Mouse (Mus musculus): ENCODE measurements at regions not wholly inside any gene's neighbourhood (a gene's known extent, or its start where the extent isn't known, plus 50 kb on each side); places are given as distances from the start of the nearest gene placed in this dataset.
"Not testable (repeated sequence)": the region's sequence is repeated elsewhere in the genome, so short reads cannot be mapped to it uniquely, and the experiment has no call there.

GRCm38 (mm10) chr1:5232847-5233245 lies 425.2 kb downstream of the Gm37988 start:
- TF ChIP-seq JUND (conservative IDR thresholded peaks at IDR 0.05; ENCODE audit: low read depth, low read length) (no peak), IRF4 (IDR thresholded peaks at IDR 0.05; ENCODE audit: low read depth, low read length) (peak; percentile 81), E2F4 (IDR thresholded peaks at IDR 0.05; ENCODE audit: insufficient replicate concordance, low read depth, low read length) (no peak), NRF1 (IDR thresholded peaks at IDR 0.05; ENCODE audit: low read depth, low read length) (no peak), BHLHE40 (IDR thresholded peaks at IDR 0.05; ENCODE audit: low read depth, low read length) (no peak), EP300 (IDR thresholded peaks at IDR 0.05; ENCODE audit: low read length) (peak; percentile 28; the same call in 1 of the 2 replicates), MAFK (IDR thresholded peaks at IDR 0.05; ENCODE audit: insufficient replicate concordance, low read length) (no peak), ZC3H11A (IDR thresholded peaks at IDR 0.05; ENCODE audit: low read depth, low read length) (no peak), RAD21 (IDR thresholded peaks at IDR 0.05; ENCODE audit: low read depth, low read length) (no peak), NELFE (IDR thresholded peaks at IDR 0.05; ENCODE audit: low read depth, low read length) (no peak), SIN3A (IDR thresholded peaks at IDR 0.05; ENCODE audit: low read length) (no peak), USF2 (conservative IDR thresholded peaks at IDR 0.05; ENCODE audit: low read depth, low read length) (no peak), SMC3 (IDR thresholded peaks at IDR 0.05; ENCODE audit: low read depth, low read length) (no peak), MXI1 (IDR thresholded peaks at IDR 0.05; ENCODE audit: low read depth, low read length) (no peak), ZMIZ1 (IDR thresholded peaks at IDR 0.05; ENCODE audit: low read depth, low read length) (no peak), PAX5 (IDR thresholded peaks at IDR 0.05; ENCODE audit: low read length) (no peak)
- in situ Hi-C loops (cut with MboI; ENCODE audit: low pct_ligation_motif_present, low pct_unique_long_range_greater_than_20kb, low sequenced_read_pairs): no loop called here
- H3K27me3 ChIP-seq (replicated peaks): no peaks in the 10 kb centered on the region
- dilution Hi-C loops (cut with MboI; ENCODE audit: extremely low pct_ligation_motif_present, extremely low pct_unique_long_range_greater_than_20kb, low sequenced_read_pairs): no loop called here
- no peaks in the 10 kb centered on the region for H3K36me3 ChIP-seq (replicated peaks in 1 of 2; ENCODE audit: control insufficient read depth in 1 of 2, insufficient read depth in 1 of 2, low read length in 1 of 2)
- DNase-seq (ENCODE audit: extremely low read depth): peak; percentile 59
- H3K4me1 ChIP-seq (ENCODE audit: control insufficient read depth in 1 of 2, insufficient read depth in 2 of 2): peaks cover 6 to 37% of the 10 kb centered on the region in 2 experiments; a peak in 3 of 4 replicates
- H3K9me3 ChIP-seq (replicated peaks; ENCODE audit: low read length): no peaks in the 10 kb centered on the region
- no peak overlapping the region for H3K4me3 ChIP-seq (replicated peaks in 1 of 3; ENCODE audit: low read depth in 2 of 3, low read length in 2 of 3, poor library complexity in 1 of 3)
- no peak overlapping the region for H3K9ac ChIP-seq (ENCODE audit: insufficient read depth, low read depth)
- peak overlapping the region; percentile 29; the same call in 1 of the 2 replicates for H3K4me2 ChIP-seq (ENCODE audit: insufficient read depth, low read depth, poor library complexity, severe bottlenecking)
- H3K27ac ChIP-seq (ENCODE audit: insufficient read depth, low read depth): no peak overlapping the region
- no peaks in the 10 kb centered on the region for H3K79me2 ChIP-seq (replicated peaks; ENCODE audit: control insufficient read depth, extremely low read depth, insufficient read depth, poor library complexity, severe bottlenecking)

- in situ Hi-C loops (cut with MboI; ENCODE audit: low pct_ligation_motif_present, low pct_unique_long_range_greater_than_20kb, low sequenced_read_pairs) (no loop called here), dilution Hi-C loops (cut with MboI; ENCODE audit: extremely low pct_ligation_motif_present, extremely low pct_unique_long_range_greater_than_20kb, low sequenced_read_pairs) (no loop called here)
- Histone ChIP-seq H3K4me2 (ENCODE audit: insufficient read depth, low read depth, poor library complexity, severe bottlenecking) (no peak overlapping the region), H3K27me3 (replicated peaks) (no peaks in the 10 kb centered on the region), H3K9ac (ENCODE audit: insufficient read depth, low read depth) (no peak overlapping the region), H3K4me1 (ENCODE audit: control insufficient read depth in 1 of 2, insufficient read depth in 2 of 2) (no peaks in the 10 kb centered on the region), H3K9me3 (replicated peaks; ENCODE audit: low read length) (no peaks in the 10 kb centered on the region), H3K4me3 (replicated peaks in 1 of 3; ENCODE audit: low read depth in 2 of 3, low read length in 2 of 3, poor library complexity in 1 of 3) (no peak overlapping the region), H3K36me3 (replicated peaks in 1 of 2; ENCODE audit: control insufficient read depth in 1 of 2, insufficient read depth in 1 of 2, low read length in 1 of 2) (no peaks in the 10 kb centered on the region), H3K79me2 (replicated peaks; ENCODE audit: control insufficient read depth, extremely low read depth, insufficient read depth, poor library complexity, severe bottlenecking) (no peaks in the 10 kb centered on the region), H3K27ac (ENCODE audit: insufficient read depth, low read depth) (no peak overlapping the region)
- no peak for DNase-seq (ENCODE audit: extremely low read depth)
- TF ChIP-seq CTCF (conservative IDR thresholded peaks at IDR 0.05 in 1 of 2, IDR thresholded peaks at IDR 0.05 in 1 of 2; ENCODE audit: low read depth in 2 of 2, low read length in 2 of 2): no peak
- TF ChIP-seq POLR2AphosphoS2 (IDR thresholded peaks at IDR 0.05; ENCODE audit: low read depth, low read length): no peak
- TF ChIP-seq CHD1 (IDR thresholded peaks at IDR 0.05; ENCODE audit: low read depth, low read length): no peak
- no peak for TF ChIP-seq ELF1 (IDR thresholded peaks at IDR 0.05; ENCODE audit: low read depth, low read length)
- TF ChIP-seq TBP (conservative IDR thresholded peaks at IDR 0.05; ENCODE audit: low read depth, low read length): no peak
- no peak for TF ChIP-seq HCFC1 (IDR thresholded peaks at IDR 0.05; ENCODE audit: low read depth, low read length)
- no peak for TF ChIP-seq NRF1 (IDR thresholded peaks at IDR 0.05; ENCODE audit: low read depth, low read length)
Observed at GRCm38 (mm10) chr1:5243186-5243585, 435.5 kb downstream of the Gm37988 start.

- H3K27ac ChIP-seq (ENCODE audit: insufficient read depth, low read depth); H3K9me3 ChIP-seq (replicated peaks; ENCODE audit: low read length); in situ Hi-C loops (cut with MboI; ENCODE audit: low pct_ligation_motif_present, low pct_unique_long_range_greater_than_20kb, low sequenced_read_pairs); dilution Hi-C loops (cut with MboI; ENCODE audit: extremely low pct_ligation_motif_present, extremely low pct_unique_long_range_greater_than_20kb, low sequenced_read_pairs); H3K4me1 ChIP-seq (ENCODE audit: control insufficient read depth in 1 of 2, insufficient read depth in 2 of 2); H3K27me3 ChIP-seq (replicated peaks); H3K36me3 ChIP-seq (replicated peaks in 1 of 2; ENCODE audit: control insufficient read depth in 1 of 2, insufficient read depth in 1 of 2, low read length in 1 of 2); H3K4me2 ChIP-seq (ENCODE audit: insufficient read depth, low read depth, poor library complexity, severe bottlenecking); H3K4me3 ChIP-seq (replicated peaks in 1 of 3; ENCODE audit: low read depth in 2 of 3, low read length in 2 of 3, poor library complexity in 1 of 3); DNase-seq (ENCODE audit: extremely low read depth); H3K9ac ChIP-seq (ENCODE audit: insufficient read depth, low read depth); H3K79me2 ChIP-seq (replicated peaks; ENCODE audit: control insufficient read depth, extremely low read depth, insufficient read depth, poor library complexity, severe bottlenecking): not testable (repeated sequence)
Observed at GRCm38 (mm10) chr1:5260874-5261273, 453.2 kb downstream of the Gm37988 start.

- H3K9me3 ChIP-seq (replicated peaks; ENCODE audit: low read length); H3K79me2 ChIP-seq (replicated peaks; ENCODE audit: control insufficient read depth, extremely low read depth, insufficient read depth, poor library complexity, severe bottlenecking); H3K9ac ChIP-seq (ENCODE audit: insufficient read depth, low read depth); H3K4me3 ChIP-seq (replicated peaks in 1 of 3; ENCODE audit: low read depth in 2 of 3, low read length in 2 of 3, poor library complexity in 1 of 3); H3K4me2 ChIP-seq (ENCODE audit: insufficient read depth, low read depth, poor library complexity, severe bottlenecking); H3K36me3 ChIP-seq (replicated peaks in 1 of 2; ENCODE audit: control insufficient read depth in 1 of 2, insufficient read depth in 1 of 2, low read length in 1 of 2); in situ Hi-C loops (cut with MboI; ENCODE audit: low pct_ligation_motif_present, low pct_unique_long_range_greater_than_20kb, low sequenced_read_pairs); H3K27ac ChIP-seq (ENCODE audit: insufficient read depth, low read depth); H3K4me1 ChIP-seq (ENCODE audit: control insufficient read depth in 1 of 2, insufficient read depth in 2 of 2); dilution Hi-C loops (cut with MboI; ENCODE audit: extremely low pct_ligation_motif_present, extremely low pct_unique_long_range_greater_than_20kb, low sequenced_read_pairs); DNase-seq (ENCODE audit: extremely low read depth); H3K27me3 ChIP-seq (replicated peaks): not testable (repeated sequence)
Observed at GRCm38 (mm10) chr1:5261297-5261696, 453.6 kb downstream of the Gm37988 start.

Data from CH12.LX (cell line).